Mouse (Mus musculus) ovary, postnatal 14 days (tissue): ENCODE results near the gene Hdac9.

Experiments
- DNase-seq: peaks from one replicate; pipeline ENCODE4 v3.0.0; 2022; ENCODE audit warnings: low spot score

Gene Hdac9

GRCm38 (mm10) chr12:34220051-34220926 is 696.6 kb downstream of the Hdac9 start:
- no peak for DNase-seq

GRCm38 (mm10) chr12:34218561-34218960 is 698.3 kb downstream of the Hdac9 start:
- no peak for DNase-seq

DNA sequence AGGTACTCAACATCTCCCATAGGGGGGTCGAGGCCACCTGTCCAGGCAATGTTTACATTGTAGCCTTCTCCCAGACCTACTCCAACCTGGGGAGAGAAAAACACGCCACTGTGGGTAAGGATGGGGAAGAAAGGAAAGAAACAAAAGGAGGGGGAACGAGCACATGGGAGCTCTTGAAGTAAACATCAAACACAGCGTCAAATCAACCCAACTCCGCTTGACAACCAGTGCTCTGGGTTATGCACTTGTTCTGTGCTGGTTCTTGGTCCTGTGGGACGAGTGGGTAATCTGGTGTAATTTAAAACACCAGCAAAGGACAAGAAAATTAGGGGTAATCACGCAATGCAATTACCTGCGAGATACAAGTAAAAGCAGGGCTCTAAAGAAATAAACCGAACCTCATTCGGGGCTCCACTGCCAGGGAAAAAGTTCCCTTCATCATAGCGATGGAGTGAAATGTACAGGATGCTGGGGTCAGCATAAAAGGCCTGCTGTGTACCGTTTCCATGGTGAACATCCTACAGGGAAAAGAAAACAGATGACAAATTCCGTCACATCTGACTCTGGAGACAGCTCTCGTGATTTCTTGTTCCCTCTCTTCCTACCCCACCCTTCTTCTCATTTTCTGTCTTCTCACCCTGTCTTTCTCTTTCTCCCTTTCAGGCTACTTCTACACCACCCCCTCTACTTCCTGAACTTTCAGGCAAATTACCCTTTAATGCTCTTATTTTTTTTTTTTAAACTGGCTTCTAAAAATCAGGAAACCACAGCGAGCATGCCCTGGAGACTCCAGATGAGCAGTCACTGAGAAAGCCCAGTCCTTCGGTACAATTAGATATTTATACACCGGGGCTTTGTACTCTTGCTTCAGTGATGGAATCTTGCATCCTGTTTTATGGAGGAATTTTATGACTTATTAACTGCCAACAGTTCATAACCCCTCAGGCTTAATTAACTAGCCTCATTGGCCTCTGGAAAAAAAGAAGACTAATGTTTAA is 701.6 kb downstream of the Hdac9 start:
- no peak for DNase-seq

- DNase-seq: no peak
These were observed 704.7 kb downstream of the Hdac9 start for GRCm38 (mm10) chr12:34212162-34212561.

DNA sequence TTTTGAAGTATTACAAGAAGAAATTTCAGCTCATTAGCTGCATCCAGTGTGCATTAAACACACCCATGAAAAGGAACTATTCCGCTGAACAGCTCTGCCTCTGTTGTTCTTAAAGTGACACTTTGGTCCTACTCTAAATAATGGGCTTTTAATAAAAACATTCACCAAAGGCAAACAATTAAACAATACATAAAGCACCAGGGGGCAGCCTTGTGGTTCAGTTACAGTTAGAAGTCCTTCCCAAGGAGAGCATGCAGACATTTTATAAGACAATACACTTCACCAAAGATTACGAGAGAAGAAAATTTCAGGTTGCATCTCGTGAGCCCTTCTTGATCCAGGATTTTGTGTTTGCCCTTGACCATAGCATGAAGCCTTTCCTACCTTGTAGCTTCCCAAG is 715.4 kb downstream of the Hdac9 start:
- no peak for DNase-seq

DNA sequence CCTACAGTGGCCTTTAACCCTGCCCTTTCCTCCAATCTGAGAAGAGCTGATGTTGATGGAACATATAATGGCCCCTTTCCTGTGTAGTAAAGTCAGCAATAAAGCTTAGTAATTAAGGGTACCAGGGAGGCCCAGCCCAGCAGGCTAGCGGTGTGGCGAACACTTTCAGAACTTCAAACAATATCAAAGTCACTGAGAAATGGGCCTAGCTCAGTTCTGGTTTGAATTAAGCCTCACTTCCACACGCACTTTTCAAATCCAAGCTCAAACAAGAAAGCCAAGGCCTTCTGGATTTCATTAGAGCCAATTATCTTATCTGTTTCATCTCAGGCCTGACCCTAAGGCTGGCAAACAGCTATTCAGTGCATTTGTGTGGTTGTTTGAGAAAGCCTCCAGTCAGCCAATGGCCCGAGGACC is 716.9 kb downstream of the Hdac9 start:
- DNase-seq: no peak

GRCm38 (mm10) chr12:34195155-34195828 is 721.6 kb downstream of the Hdac9 start:
- DNase-seq: no peak

DNA sequence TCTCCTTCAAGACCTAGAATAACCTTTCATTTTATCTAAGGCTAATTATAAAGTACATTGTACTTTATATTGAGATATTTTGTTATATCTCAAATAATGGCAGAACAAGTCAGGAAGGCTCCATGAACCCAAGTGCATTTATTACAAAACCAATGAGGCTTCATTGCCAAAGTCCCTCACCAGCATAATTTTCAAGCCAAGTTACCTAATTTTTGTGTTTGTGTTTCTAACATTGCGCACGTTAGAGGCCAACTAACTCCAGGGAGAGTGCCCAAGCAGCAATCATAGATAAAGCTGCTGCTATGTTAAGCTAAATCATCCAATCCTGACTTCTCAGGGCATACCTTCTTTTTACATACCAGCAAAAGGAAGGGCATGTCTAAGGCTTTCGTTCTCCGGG is 722.8 kb downstream of the Hdac9 start:
- no peak for DNase-seq

- no peak for DNase-seq
These were observed 725.6 kb downstream of the Hdac9 start for GRCm38 (mm10) chr12:34191246-34191645.

GRCm38 (mm10) chr12:34178931-34179330 is 738.0 kb downstream of the Hdac9 start:
- DNase-seq: no peak

DNA sequence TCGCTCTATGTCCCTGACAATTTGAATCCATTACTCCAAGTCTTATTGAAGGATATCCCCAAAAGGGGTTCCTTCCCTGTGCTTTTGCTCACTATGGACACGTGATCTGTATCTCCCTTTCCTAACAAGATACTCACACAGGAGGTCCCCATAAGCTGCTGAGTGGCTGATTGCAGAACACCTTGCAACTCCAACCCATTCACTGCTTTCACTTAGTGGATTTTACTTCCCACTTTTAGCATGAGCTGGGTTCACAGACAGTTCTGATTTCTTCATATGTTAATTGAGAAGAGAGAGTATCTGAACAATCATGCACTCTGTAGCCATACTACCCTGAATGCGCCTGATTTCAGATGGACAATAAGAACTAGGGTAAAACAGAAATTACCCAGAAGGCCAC is 740.1 kb downstream of the Hdac9 start:
- DNase-seq: no peak

GRCm38 (mm10) chr12:34173036-34173435 is 743.9 kb downstream of the Hdac9 start:
- DNase-seq: no peak

- DNase-seq: no peak
These were observed 746.3 kb downstream of the Hdac9 start for GRCm38 (mm10) chr12:34170601-34171000.

DNA sequence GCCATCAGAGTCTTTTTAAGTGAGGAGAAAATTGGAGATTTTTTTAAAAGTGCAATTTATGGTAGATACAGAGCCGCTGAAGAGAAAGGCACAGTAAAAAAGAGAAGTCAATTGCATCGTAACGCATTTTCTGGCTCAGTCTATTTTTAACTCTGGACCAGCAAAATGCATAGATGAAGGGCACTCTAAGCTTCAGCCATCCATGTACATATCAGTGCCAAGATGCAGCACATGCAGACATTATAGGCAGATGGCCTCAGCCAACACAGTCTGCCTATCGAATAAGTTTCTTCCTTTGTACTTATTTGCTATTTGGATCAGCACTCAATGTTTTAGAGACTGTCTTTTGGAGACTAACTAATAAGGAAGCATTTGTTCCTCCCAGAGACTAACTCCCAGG is 751.2 kb downstream of the Hdac9 start:
- no peak for DNase-seq

- no peak for DNase-seq
These were observed 760.6 kb downstream of the Hdac9 start for GRCm38 (mm10) chr12:34156301-34156700.

DNA sequence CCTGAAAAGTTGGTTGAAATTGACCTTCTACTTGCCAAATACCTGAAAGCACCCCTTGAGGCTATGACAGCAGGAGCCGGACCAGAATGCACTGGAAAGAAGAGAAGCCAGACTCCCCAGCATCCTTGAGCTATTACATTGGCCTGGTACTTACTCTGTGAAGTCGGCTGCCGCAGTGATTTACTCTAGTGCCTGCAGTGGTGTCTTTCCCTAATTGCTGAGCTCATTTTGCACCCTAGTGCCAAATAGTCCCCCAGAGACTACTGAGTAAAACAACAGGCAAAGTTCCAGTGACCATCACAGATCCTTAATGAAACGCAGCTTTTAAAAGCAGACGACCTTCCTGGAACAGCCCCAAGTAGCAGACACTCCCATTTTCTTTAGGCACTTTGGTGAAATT is 761.2 kb downstream of the Hdac9 start:
- DNase-seq: peak; percentile 6

GRCm38 (mm10) chr12:34154757-34155156 is 762.1 kb downstream of the Hdac9 start:
- DNase-seq: no peak

- DNase-seq: no peak
These were observed 765.6 kb downstream of the Hdac9 start for GRCm38 (mm10) chr12:34151336-34151735.

GRCm38 (mm10) chr12:34142743-34143142 is 774.2 kb downstream of the Hdac9 start:
- no peak for DNase-seq

GRCm38 (mm10) chr12:34113336-34113735 is 803.6 kb downstream of the Hdac9 start:
- no peak for DNase-seq

GRCm38 (mm10) chr12:34092953-34093352 is 823.9 kb downstream of the Hdac9 start:
- DNase-seq: no peak

- DNase-seq: no peak
These were observed 825.0 kb downstream of the Hdac9 start for GRCm38 (mm10) chr12:34091851-34092250.
